Mouse (Mus musculus): ENCODE data around the gene Hrc.

- TF ChIP-seq GATA1 (IDR thresholded peaks at IDR 0.05; ENCODE audit: low read length), result no peak
- no peak for TF ChIP-seq TAL1 (IDR thresholded peaks at IDR 0.05; ENCODE audit: low read length)
Observed at GRCm38 (mm10) chr7:45369836-45370474, 34.9 kb downstream of the Hrc start.
